Mouse (Mus musculus) cerebellum, adult 2 months (tissue): Measurements from ENCODE around the gene Klhl23. TPM values are rescaled to one million over a fixed set of nuclear protein-coding genes. Genes with fewer than 3 reads are reported as not detected.
A peak's percentile ranks its signal among the peaks of the same experiment; 100 is the strongest.

Source experiments
- DNase-seq, 2 experiments: peaks; one replicate each; pipeline ENCODE4 v3.0.0; 2021
- H3K27ac ChIP-seq: fragments of 200-500 bp; 2 replicates; pipeline ENCODE4 v1.5.1; 2012; ENCODE audit warnings: low read length, control low read depth, inconsistent platforms; ENCODE audit not compliant: insufficient read depth
- H3K27me3 ChIP-seq: fragments of 200-500 bp; 2 replicates; pipeline ENCODE4 v1.6.1; 2012; ENCODE audit warnings: inconsistent platforms, mild to moderate bottlenecking, low read length, moderate library complexity; ENCODE audit not compliant: control insufficient read depth, insufficient read depth
- H3K4me1 ChIP-seq: fragments of 200-500 bp; 2 replicates; pipeline ENCODE4 v1.6.1; 2011; ENCODE audit warnings: low read length; ENCODE audit not compliant: control insufficient read depth, insufficient read depth
- H3K4me3 ChIP-seq: fragments of 200-500 bp; replicated peaks from 2 replicates; pipeline ENCODE3; 2011; ENCODE audit warnings: mild to moderate bottlenecking, low read depth, low read length, control low read depth; ENCODE audit not compliant: insufficient read depth
- CTCF ChIP-seq: fragments of 200-500 bp; IDR thresholded peaks from 2 replicates; pipeline ENCODE4 v1.5.1; 2011; ENCODE audit warnings: low read depth, mild to moderate bottlenecking, control low read depth, low read length, moderate library complexity, borderline replicate concordance; ENCODE audit not compliant: insufficient read depth
- POLR2A ChIP-seq: fragments of 200-500 bp; IDR thresholded peaks from 2 replicates; pipeline ENCODE4 v1.6.1; 2011; ENCODE audit warnings: low read length, control low read depth, borderline replicate concordance; ENCODE audit not compliant: insufficient read depth
- WGBS: fragments of 180-500 bp; shearing (Covaris S2); methylation state at CpG from one replicate; pipeline ENCODE4 v1.1.7; 2018; 5-methylcytosine and 5-hydroxymethylcytosine counted together
- polyA plus RNA-seq: library from polyadenylated mRNA; depleted of rRNA; stranded (reverse); fragments of >200 nt; gene quantifications from 2 replicates; pipeline ENCODE4 v1.2.3, GENCODE M21; 2012; rRNA removed

Gene Klhl23
- polyA plus RNA-seq, 1 experiment, result 25.6 TPM

- TF ChIP-seq POLR2A, result no peak
- TF ChIP-seq CTCF, result no peak
- Histone ChIP-seq H3K4me3 (peak overlapping the region; percentile 93), H3K27me3 (no peaks in the 10 kb centered on the region), H3K27ac (peak overlapping the region; percentile 75), H3K4me1 (no peaks in the 10 kb centered on the region)
- peak; percentile 56 to 60 for DNase-seq
- 5% methylated on average over 12 of the region's 13 CpGs for whole genome bisulfite sequencing
Observed at GRCm38 (mm10) chr2:69860972-69861452, 39.3 kb downstream of the Klhl23 start.

DNA sequence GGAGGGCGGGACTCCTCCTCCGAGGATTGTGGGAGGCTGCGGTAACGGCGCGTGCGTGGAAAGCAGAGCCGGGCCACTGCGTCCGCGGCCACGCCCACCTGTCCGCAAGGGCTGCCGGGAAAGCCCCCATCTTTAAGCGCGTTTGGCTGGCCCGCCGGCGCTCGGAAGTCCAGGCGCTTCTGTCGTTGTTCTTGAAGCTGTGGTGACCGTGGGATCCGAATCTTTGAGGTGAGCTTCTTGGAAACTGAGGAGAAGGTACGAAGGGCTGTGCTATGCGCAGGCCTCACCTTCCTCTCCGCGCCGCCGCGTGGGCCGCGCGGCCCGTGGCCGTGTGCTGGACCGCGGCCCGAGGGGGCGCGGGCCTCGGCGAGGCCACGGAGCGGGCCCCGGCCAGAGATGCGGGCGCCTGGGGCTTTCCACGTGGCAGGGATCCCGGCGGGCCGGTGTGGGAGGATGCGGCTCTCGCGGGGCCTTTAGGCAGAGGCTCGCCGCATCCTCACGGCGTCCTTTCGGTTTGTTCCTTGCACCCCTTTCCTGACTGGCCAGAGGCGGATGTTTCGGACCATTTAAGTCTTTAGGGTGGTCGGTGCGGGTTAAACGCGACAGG is 39.8 kb downstream of the Klhl23 start, which contains the start of gene Ssb:
Ssb (plus strand) TSS at position 78 of the 607 bp plus-strand sequence.
- under 1% methylated on average over 66 of the region's 66 CpGs for WGBS
- DNase-seq, result peak; percentile 93
- peak; percentile 68; the same call in 1 of the 2 replicates for TF ChIP-seq POLR2A
- TF ChIP-seq CTCF, result no peak
- Histone ChIP-seq H3K4me3 (peak within 1 kb of the TSS; percentile 93), H3K4me1 (no peaks in the 10 kb centered on the region), H3K27ac (peak within 1 kb of the TSS; percentile 75), H3K27me3 (no peaks in the 10 kb centered on the region)

DNA sequence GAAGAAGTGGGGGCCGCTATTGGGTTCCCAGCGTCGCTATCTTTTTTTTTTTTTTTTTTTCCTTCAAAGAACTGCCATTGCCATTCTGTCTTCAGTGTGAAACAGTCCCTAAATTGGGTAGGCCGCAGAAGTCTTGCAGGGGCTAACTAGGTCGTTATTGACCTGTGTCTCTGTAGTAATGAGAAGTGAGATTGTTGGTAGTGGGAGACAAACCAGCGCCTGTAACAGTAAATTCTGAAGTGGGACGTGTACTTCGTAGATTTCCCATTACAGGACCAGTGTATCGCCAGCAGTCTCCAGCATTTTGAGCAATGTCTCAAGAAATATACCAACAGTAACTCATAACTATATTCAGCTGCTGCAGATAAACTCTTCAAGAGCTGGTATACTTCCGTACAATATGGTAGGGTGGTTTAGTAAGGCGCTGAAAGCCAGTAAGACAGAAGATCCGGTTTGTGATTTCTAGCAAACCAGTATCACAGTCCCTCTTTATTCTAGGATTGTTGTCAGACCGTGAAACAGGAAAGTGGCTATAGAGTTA is 40.4 kb downstream of the Klhl23 start:
- H3K4me1 ChIP-seq, result no peaks in the 10 kb centered on the region
- no peak overlapping the region for H3K27ac ChIP-seq
- DNase-seq, result no peak
- no peaks in the 10 kb centered on the region for H3K27me3 ChIP-seq
- TF ChIP-seq POLR2A (no peak), CTCF (no peak)
- H3K4me3 ChIP-seq, result peak overlapping the region; percentile 70
- WGBS, result under 1% methylated on average over 13 of the region's 13 CpGs

DNA sequence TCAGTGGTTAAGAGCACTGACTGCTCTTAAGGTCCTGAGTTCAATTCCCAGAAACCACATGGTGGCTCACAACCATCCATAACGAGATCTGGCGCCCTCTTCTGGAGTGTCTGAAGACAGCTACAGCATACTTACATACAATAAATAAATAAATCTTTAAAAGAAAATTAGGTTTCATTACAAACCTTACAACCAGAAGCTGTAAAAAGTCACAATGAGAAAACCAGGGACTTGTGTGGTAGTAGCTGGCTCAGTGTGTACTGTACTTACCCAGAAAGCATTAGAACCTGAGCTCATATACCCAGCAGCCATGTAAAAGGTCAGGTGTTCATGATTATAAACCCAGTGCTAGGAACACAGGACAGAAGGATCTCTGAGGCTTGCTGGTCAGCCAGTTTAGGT is 62.2 kb downstream of the Klhl23 start:
- DNase-seq, result no peak
- Histone ChIP-seq H3K4me3 (no peak overlapping the region), H3K4me1 (no peaks in the 10 kb centered on the region), H3K27ac (no peak overlapping the region), H3K27me3 (no peaks in the 10 kb centered on the region)
- TF ChIP-seq CTCF (no peak), POLR2A (no peak)
- WGBS, result 75% methylated on average over 2 of the region's 2 CpGs

DNA sequence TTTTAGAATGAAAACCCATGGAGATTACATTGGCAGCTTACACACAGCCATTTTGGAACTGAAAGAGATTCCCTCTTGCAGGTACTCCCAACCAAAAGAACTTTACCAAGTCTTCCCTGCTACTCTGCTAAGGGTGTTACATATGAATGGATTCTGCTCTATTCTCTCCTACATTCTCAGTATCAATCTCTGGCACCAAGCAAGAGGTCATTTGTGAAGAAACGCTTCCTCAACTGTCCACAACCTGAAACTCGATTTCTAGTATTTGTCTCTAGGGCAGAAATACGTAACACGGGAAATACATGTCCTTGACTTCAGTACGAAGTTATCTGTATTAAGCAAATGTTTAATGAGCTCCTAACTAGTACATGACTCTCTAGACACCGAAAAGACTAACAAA is 62.8 kb downstream of the Klhl23 start:
- 49% methylated on average over 6 of the region's 6 CpGs for WGBS
- TF ChIP-seq POLR2A (no peak), CTCF (no peak)
- DNase-seq, result no peak
- Histone ChIP-seq H3K27ac (no peak overlapping the region), H3K4me1 (no peaks in the 10 kb centered on the region), H3K27me3 (no peaks in the 10 kb centered on the region), H3K4me3 (peak overlapping the region; percentile 64)

DNA sequence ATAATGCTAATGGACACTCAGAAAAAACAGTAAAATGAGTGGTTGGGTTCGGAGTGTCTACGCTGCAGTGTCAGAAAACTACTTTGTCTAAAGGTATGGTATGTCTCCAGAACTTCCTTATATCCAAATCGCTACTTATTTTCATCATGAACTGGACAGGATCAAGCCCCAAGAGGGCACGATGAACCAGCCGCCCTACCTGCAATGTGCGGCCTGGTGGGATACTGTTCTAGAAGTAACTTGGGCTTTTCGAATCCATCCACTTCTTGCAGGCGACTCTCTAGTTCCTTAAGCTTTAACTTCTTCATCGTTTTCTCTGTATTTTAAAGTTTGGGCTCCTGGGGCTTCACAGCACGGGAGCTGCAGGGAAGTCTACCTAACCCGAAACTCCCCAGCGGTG is 63.3 kb downstream of the Klhl23 start:
- TF ChIP-seq CTCF, result no peak
- Histone ChIP-seq H3K4me1 (no peaks in the 10 kb centered on the region), H3K27me3 (no peaks in the 10 kb centered on the region), H3K27ac (no peak overlapping the region), H3K4me3 (peak overlapping the region; percentile 64)
- 8% methylated on average over 12 of the region's 12 CpGs for whole genome bisulfite sequencing
- DNase-seq, result no peak

GRCm38 (mm10) chr2:69885451-69886305 is 63.9 kb downstream of the Klhl23 start, which contains the start of gene Mettl5:
Mettl5 (minus strand) TSS chr2:69885615.
- Histone ChIP-seq H3K4me3 (peak within 1 kb of the TSS; percentile 64), H3K27me3 (no peaks in the 10 kb centered on the region), H3K4me1 (no peaks in the 10 kb centered on the region), H3K27ac (peak within 1 kb of the TSS; percentile 46; the same call in 1 of the 2 replicates)
- 2% methylated on average over 45 of the region's 45 CpGs for WGBS
- TF ChIP-seq POLR2A, result peak; percentile 91
- peak; percentile 29; the same call in 1 of the 2 replicates for TF ChIP-seq CTCF
- DNase-seq, result peak; percentile 84 to 87

Other genes with a start within 250 kb of the Klhl23 start
- gene Lrp2, start 235.9 kb upstream of the Klhl23 start, polyA plus RNA-seq, result 0.08 and 0.11 TPM in 2 replicates
- 21.3 and 23.2 TPM in 2 replicates for gene Bbs5, start 174.8 kb upstream of the Klhl23 start, polyA plus RNA-seq
- gene Klhl41, start 151.8 kb upstream of the Klhl23 start, polyA plus RNA-seq, result 0.13 and 0.16 TPM in 2 replicates
- 16.5 and 16.6 TPM in 2 replicates for gene Fastkd1, start 108.4 kb upstream of the Klhl23 start, polyA plus RNA-seq
- 23.2 and 24.0 TPM in 2 replicates for gene Ppig, start 99.4 kb upstream of the Klhl23 start, polyA plus RNA-seq
- gene Ccdc173, start 32.4 kb upstream of the Klhl23 start, polyA plus RNA-seq, result 2.2 and 2.4 TPM in 2 replicates
- 48.8 and 51.7 TPM in 2 replicates for gene Phospho2, start 32.3 kb upstream of the Klhl23 start, polyA plus RNA-seq
- 91.0 and 92.8 TPM in 2 replicates for gene Ssb, start 39.6 kb downstream of the Klhl23 start, polyA plus RNA-seq
- gene Mettl5, start 63.7 kb downstream of the Klhl23 start, polyA plus RNA-seq, result 16.3 and 17.6 TPM in 2 replicates
- gene Ubr3, start 75.3 kb downstream of the Klhl23 start, polyA plus RNA-seq, result 63.2 and 67.5 TPM in 2 replicates
- 0.08 TPM in 2 replicates for gene Myo3b, start 217.2 kb downstream of the Klhl23 start, polyA plus RNA-seq